Mouse (Mus musculus): ENCODE results near the gene Bid.
A peak's percentile ranks its signal among the peaks of the same experiment; 100 is the strongest.

The Bid gene

DNA sequence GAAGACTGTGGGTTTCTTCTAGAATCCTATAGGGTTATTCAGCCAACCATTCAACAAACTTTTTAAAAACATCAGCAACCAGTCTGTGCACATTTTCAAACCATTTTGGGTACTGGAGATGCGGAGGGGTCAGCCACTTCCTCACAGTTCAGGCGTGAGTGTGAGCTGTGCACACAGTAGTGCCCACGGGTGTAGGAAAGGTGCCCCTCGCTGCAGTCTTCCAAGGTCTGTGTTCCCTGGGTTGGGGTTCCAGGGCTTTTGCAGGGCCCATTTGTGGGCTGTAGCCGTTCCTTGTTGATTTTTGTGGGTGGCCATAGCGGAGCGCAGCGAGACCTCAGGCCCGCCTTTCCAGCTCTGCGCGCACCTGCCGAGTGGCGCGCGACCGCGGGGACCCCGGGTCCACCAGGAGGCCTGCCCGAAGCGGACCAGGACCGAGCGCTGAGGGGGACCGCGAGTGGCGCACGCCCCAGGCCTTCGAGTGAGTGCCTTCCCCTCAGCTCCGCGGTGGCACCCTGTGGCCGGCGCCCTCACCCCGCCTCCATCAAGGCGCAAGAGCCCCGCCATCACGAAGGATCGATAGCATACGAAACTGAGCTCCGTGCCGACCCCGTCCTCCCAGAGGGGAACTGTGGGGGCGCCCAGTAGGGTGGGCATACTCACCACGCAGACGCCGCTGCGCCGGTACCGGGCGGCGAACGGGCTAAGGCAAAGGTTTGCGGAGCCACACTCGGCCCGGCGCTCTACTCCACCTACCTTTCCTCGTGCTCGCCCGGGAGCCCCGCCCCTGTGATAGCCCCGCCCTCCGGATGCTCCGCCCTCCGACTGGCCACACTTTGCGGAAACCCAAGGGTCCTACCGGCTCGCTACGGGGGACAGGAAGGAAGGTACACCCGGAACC is at the start of gene Bid:
Bid (minus strand) TSS at position 780 of the 898 bp plus-strand sequence.
- DNase-seq (ENCODE audit: low spot score in 2 of 2) = peak; percentile 54 to 74

GRCm38 (mm10) chr6:120965814-120966213 is 49.2 kb upstream of the Bid start:
- DNase-seq (ENCODE audit: low spot score in 2 of 2) = no peak

DNA sequence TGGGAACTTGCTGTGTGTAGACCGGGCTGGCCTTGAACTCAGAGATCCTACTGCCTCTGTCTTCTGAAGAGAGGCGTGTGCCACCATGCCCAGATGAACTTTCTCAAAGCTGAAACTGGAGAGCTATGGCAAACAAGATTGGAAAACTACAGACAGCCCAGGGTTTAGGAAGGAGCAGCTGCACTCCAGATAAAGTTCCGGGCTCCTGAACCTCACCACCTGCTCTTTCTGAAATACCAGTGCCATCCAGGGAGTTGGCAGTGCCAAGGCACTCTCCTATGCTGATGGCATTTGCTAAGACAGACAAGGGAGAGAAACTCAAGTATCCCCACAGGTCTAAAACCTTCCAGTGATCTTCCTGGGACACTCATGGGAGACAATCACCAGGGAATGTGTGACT is 47.5 kb upstream of the Bid start:
- DNase-seq (ENCODE audit: low spot score in 2 of 2) = no peak

DNA sequence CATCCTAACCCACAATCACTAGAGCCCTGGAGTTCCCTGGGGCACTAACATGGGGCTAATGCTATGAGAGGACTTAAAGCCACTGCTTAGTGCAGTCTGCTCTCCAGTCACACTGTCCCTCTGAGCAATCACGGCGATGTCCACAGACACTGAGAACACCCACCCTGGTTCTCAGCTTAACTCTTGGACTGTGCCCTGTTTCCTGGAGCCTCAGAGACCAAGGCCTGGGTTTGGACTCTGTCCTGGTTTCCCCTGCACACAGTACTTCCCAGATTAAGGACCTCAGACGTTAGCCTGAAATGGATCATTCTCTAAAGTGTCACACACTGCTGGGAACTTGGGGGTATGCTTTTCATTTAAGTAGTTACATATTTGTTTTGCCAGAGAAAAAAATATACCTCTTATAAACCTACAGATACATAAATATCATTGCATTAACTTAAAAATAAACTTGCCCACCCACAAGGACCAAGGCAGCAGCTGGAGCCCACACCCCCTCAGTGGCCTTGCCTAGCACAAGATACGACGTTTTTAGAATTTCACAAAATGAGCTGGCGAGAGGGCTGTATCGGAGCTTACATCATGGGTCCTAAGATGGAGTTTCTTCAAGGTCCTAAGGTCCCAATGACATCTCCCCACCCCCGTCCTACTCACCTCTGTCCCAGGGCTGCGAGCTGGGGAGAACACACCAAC is 43.8 kb upstream of the Bid start:
- no peak for DNase-seq (ENCODE audit: low spot score in 2 of 2)

DNA sequence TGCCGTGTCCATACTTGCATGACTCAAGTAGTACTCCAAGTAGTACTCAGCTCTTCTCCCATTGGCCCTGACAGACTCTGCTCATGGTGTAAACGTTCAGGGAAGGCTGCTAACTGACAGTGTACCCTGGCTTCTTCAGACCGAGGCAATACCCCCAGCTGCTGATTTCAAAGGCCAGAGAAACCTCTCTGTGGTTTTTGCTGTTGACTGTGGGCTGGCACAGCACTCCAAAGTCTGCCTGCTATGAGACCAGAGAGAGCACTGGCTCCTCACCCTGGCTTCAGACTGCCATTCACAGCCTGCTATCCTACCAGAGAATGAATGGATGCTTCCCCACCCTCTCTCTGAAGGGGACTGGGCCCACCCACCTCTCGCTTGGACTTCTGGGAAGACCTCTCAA is 40.7 kb upstream of the Bid start:
- DNase-seq (ENCODE audit: low spot score in 2 of 2) = no peak

- no peak for DNase-seq (ENCODE audit: low spot score in 2 of 2)
These were observed 39.9 kb upstream of the Bid start for GRCm38 (mm10) chr6:120956259-120957161.

DNA sequence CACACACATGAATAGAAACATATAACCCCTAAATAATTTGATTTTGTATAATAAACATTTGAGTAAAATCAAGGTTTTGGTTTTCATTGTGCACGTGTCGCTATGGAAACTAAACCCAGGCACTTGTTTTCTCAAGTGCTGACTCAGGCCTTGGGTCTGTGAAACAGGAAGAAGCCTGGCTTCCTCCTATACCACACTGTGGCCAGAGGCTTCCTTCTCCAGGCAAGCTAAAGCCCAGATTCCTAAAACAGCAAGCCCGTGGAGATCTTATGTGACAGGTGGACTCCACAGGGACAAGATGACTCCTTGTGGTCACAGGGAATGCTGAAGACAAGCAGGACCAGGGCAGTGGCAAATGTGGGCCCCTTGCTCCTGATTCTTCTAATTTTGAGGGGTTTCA is 38.6 kb upstream of the Bid start:
- DNase-seq (ENCODE audit: low spot score in 2 of 2) = no peak

DNA sequence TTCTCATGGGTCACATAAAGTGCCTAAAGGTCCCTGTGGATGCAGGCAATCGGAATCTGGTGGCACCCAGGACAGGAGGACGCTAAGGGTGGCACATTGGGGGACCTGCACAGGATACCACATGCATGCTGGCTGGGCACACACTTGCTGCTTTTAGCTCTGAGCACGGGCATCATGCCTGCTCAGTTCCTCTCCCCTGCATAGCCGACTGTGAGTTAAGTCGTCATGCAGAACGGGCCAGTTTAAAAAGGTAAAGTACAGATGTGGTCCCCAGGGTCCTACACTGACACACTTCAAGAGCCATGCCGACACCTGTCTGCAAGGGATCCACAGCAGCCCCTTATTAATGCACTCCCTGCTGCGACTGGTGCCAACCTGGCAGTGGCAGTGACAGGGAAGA is 37.6 kb upstream of the Bid start:
- no peak for DNase-seq (ENCODE audit: low spot score in 2 of 2)

- DNase-seq (ENCODE audit: low spot score in 2 of 2) = no peak
These were observed 35.8 kb upstream of the Bid start for GRCm38 (mm10) chr6:120952475-120952874.

GRCm38 (mm10) chr6:120951311-120951710 is 34.7 kb upstream of the Bid start:
- DNase-seq (ENCODE audit: low spot score in 2 of 2) = no peak

DNA sequence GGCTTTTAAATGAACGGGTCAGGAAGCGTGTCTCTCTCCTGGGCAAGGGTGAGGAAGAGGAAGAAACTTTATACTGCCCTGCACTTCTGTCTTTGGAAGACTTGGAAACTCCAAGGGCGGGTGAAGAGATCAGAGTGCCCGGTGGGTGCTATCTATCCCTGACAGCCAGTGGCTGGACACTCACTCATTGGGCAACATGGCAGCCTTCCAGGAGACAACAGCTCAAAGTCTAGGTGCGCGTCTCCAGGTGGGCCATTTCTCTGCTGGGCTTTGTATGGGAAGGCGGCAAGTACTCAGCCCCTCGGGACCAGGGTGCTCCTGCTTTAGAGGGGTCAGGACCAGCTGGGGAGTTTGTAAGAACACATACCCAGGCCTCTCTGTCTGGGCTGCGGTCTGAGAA is 28.9 kb upstream of the Bid start:
- DNase-seq (ENCODE audit: low spot score in 2 of 2) = no peak

- no peak for DNase-seq (ENCODE audit: low spot score in 2 of 2)
These were observed 27.3 kb upstream of the Bid start for GRCm38 (mm10) chr6:120943964-120944363.

GRCm38 (mm10) chr6:120943551-120943950 is 26.9 kb upstream of the Bid start:
- no peak for DNase-seq (ENCODE audit: low spot score in 2 of 2)

- DNase-seq (ENCODE audit: low spot score in 2 of 2) = no peak
These were observed 26.4 kb upstream of the Bid start for GRCm38 (mm10) chr6:120943079-120943478.

- no peak for DNase-seq (ENCODE audit: low spot score in 2 of 2)
These were observed 24.9 kb upstream of the Bid start for GRCm38 (mm10) chr6:120941575-120941974.

DNA sequence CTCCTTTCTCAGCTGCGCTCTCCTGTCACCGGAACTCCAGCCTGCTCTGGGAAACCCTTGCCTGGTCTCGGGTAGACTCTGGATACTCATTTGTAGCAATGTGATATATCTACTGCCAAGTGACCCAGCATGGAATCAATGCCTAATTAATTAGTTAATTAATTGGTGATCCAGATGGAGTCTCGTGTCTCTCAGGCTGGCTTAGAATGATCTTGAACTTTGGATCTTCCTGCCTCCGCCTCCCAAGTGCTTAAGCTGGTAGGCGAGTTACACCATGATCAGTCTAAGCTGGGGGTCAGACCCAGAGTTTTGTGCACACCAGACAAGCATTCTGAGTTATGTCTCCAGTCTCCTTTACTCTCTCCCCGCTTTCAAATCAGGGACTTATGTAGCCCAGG is 24.4 kb upstream of the Bid start:
- DNase-seq (ENCODE audit: low spot score in 2 of 2) = no peak

DNA sequence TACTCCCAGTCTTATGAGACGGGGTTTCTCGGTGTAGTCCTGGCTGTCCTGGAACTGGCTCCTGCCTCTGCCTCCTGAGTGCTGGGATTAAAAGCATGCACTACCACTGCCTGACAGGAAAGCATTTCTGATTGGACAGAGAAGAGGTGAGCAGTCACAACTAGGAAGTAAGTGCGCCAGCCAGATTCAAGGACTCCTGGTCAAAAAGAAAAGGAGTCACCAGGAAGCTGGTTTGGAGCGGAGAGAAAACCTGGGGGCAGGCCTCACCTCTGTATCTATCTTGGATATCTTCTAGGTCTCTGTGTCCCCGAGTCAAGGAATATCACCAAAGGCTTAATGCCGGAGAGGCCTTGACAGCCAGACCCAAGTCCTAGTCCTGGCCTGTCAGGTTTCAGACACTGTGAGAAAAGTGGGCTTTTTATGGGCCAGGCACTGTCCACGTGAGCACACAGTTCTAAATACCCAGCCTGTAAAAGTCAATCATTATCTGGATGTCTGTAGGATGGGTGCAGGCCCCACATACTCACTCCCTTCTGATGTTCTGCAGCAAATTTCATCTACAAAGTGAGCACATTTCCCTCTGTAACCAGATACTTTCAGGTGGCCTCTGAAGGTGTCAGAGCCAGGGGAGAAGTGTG is 23.9 kb upstream of the Bid start:
- no peak for DNase-seq (ENCODE audit: low spot score in 2 of 2)

GRCm38 (mm10) chr6:120939783-120940182 is 23.1 kb upstream of the Bid start:
- DNase-seq (ENCODE audit: low spot score in 2 of 2) = no peak

GRCm38 (mm10) chr6:120938763-120939450 is 22.3 kb upstream of the Bid start:
- DNase-seq (ENCODE audit: low spot score in 2 of 2) = no peak

DNA sequence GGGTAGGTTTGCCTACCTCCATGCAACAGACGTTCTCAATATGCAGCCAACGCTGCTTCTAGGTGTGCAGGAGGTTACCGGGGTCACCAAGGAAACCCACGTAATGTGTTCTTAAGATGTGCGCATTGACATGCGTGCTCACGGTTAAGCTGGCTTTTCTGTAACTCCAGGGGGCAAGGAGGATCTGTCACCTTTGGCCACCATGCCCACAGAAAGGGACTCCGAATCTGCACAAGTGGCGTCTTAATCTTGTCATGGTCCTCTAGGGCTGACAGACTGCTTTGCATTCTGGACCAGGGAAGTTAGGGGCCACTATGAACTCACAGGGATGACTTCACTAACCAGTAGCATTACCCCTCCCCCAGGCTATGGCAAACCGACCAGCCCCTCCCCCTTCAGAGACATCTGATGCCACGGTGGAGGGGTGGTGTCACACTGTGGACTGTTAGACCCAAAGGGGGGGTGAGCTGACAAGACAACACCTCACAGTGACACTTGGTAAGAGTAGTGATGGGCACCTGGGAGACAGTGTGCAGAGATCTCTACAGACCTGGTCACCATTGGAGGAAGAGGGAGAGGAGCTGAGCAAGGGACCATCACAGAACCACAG is 21.5 kb upstream of the Bid start:
- no peak for DNase-seq (ENCODE audit: low spot score in 2 of 2)
